Mouse (Mus musculus): Measurements from ENCODE around the gene Plac8. TPM values are rescaled to one million over a fixed set of nuclear protein-coding genes. Genes with fewer than 3 reads are reported as not detected.

Plac8 gene
- total and polyA plus RNA-seq, 3 experiments, result 4.9 to 10.6 TPM; not detected in 1

GRCm38 (mm10) chr5:100569250-100569934, 2.7 kb downstream of the Plac8 start:
- peak; percentile 83 for DNase-seq (ENCODE audit: low read depth, low spot score)
- peak overlapping the region; percentile 74 for H3K9ac ChIP-seq (ENCODE audit: control insufficient read depth, low read depth, low read length, poor library complexity, severe bottlenecking)
- H3K4me3 ChIP-seq (ENCODE audit: control insufficient read depth in 1 of 2, insufficient read depth in 1 of 2, low read depth in 2 of 2, low read length in 2 of 2), result peak overlapping the region; percentile 53 to 61
- peaks cover 8 to 22% of the 10 kb centered on the region in 2 experiments for H3K4me1 ChIP-seq (ENCODE audit: control insufficient read depth in 1 of 2, insufficient read depth in 2 of 2, low read length in 2 of 2)
- H3K27me3 ChIP-seq (ENCODE audit: control insufficient read depth in 1 of 2, insufficient read depth in 2 of 2, low read length in 2 of 2), result no peaks in the 10 kb centered on the region
- no peaks in the 10 kb centered on the region for H3K79me2 ChIP-seq (ENCODE audit: control insufficient read depth, insufficient read depth, low read length, poor library complexity)
- H3K9me3 ChIP-seq (replicated peaks; ENCODE audit: insufficient read depth, low read length), result no peaks in the 10 kb centered on the region
- H3K36me3 ChIP-seq (ENCODE audit: control insufficient read depth in 1 of 2, insufficient read depth in 2 of 2, low read length in 2 of 2), result peaks cover 0 to 28% of the 10 kb centered on the region in 2 experiments; a peak in 2 of 4 replicates
- peak overlapping the region; percentile 88 for H3K27ac ChIP-seq (ENCODE audit: control insufficient read depth, low read depth, low read length)
- TF ChIP-seq ETS1 (IDR thresholded peaks at IDR 0.05; ENCODE audit: low read depth, low read length), result peak; percentile 42; the same call in 1 of the 2 replicates
- TF ChIP-seq ZC3H11A (IDR thresholded peaks at IDR 0.05; ENCODE audit: low read depth, low read length), result no peak; the same call in 1 of the 2 replicates
- TF ChIP-seq POLR2AphosphoS5 (IDR thresholded peaks at IDR 0.05; ENCODE audit: borderline replicate concordance, low read depth, low read length), result no peak
- TF ChIP-seq ELF1 (IDR thresholded peaks at IDR 0.05; ENCODE audit: low read depth, low read length), result no peak
- no peak for TF ChIP-seq E2F4 (IDR thresholded peaks at IDR 0.05; ENCODE audit: borderline replicate concordance, low read depth, low read length)
- TF ChIP-seq MAX (IDR thresholded peaks at IDR 0.05; ENCODE audit: low read length), result peak; percentile 60
- no peak for TF ChIP-seq RAD21 (IDR thresholded peaks at IDR 0.05; ENCODE audit: low read depth, low read length)
- no peak for TF ChIP-seq JUND (IDR thresholded peaks at IDR 0.05; ENCODE audit: low read depth, low read length)
- no peak for TF ChIP-seq KAT2A (conservative IDR thresholded peaks at IDR 0.05; ENCODE audit: low read depth, low read length)
- no peak for TF ChIP-seq CTCF (IDR thresholded peaks at IDR 0.05 in 2 of 3, conservative IDR thresholded peaks at IDR 0.05 in 1 of 3; ENCODE audit: control insufficient read depth in 1 of 3, insufficient read depth in 1 of 3, low read depth in 2 of 3, low read length in 3 of 3, poor library complexity in 1 of 3, severe bottlenecking in 1 of 3)
- TF ChIP-seq SMC3 (IDR thresholded peaks at IDR 0.05; ENCODE audit: low read depth, low read length), result no peak
- TF ChIP-seq NELFE (IDR thresholded peaks at IDR 0.05; ENCODE audit: low read depth, low read length), result no peak
- TF ChIP-seq CHD1 (IDR thresholded peaks at IDR 0.05; ENCODE audit: low read depth, low read length), result no peak
- 0 out of 2 replicates have a peak, but pooled peaks have one; percentile 6 for TF ChIP-seq TCF12 (IDR thresholded peaks at IDR 0.05; ENCODE audit: low read depth, low read length)
- no peak for TF ChIP-seq RCOR1 (IDR thresholded peaks at IDR 0.05; ENCODE audit: low read depth, low read length)
- TF ChIP-seq CHD2 (IDR thresholded peaks at IDR 0.05; ENCODE audit: low read length), result 0 out of 2 replicates have a peak, but pooled peaks have one; percentile 22
- TF ChIP-seq UBTF (IDR thresholded peaks at IDR 0.05; ENCODE audit: borderline replicate concordance, insufficient read depth, low read depth, low read length), result no peak
- TF ChIP-seq NRF1 (IDR thresholded peaks at IDR 0.05; ENCODE audit: insufficient read depth, low read depth, low read length, poor library complexity, severe bottlenecking), result peak; percentile 83
- TF ChIP-seq MYB (IDR thresholded peaks at IDR 0.05; ENCODE audit: low read depth, low read length), result peak; percentile 71
- peak; percentile 64 for TF ChIP-seq MYC (IDR thresholded peaks at IDR 0.05; ENCODE audit: low read depth, low read length)
- no peak for TF ChIP-seq MAFK (IDR thresholded peaks at IDR 0.05; ENCODE audit: borderline replicate concordance, low read depth, low read length)
- no peak for TF ChIP-seq POLR2AphosphoS2 (IDR thresholded peaks at IDR 0.05; ENCODE audit: low read length)
- TF ChIP-seq BHLHE40 (IDR thresholded peaks at IDR 0.05; ENCODE audit: borderline replicate concordance, low read depth, low read length), result peak; percentile 63; the same call in 1 of the 2 replicates
- no peak for TF ChIP-seq ZNF384 (IDR thresholded peaks at IDR 0.05; ENCODE audit: low read depth, low read length)
- TF ChIP-seq USF2 (IDR thresholded peaks at IDR 0.05; ENCODE audit: borderline replicate concordance in 1 of 2, insufficient read depth in 1 of 2, low read depth in 1 of 2, low read length in 2 of 2), result no peak
- TF ChIP-seq ZKSCAN1 (IDR thresholded peaks at IDR 0.05; ENCODE audit: low read depth, low read length), result no peak
- no peak for TF ChIP-seq USF1 (IDR thresholded peaks at IDR 0.05; ENCODE audit: low read depth, low read length)
- TF ChIP-seq GABPA (IDR thresholded peaks at IDR 0.05; ENCODE audit: low read depth, low read length), result no peak
- TF ChIP-seq MXI1 (IDR thresholded peaks at IDR 0.05; ENCODE audit: low read depth, low read length), result no peak
- peak; percentile 86 for TF ChIP-seq MAZ (IDR thresholded peaks at IDR 0.05; ENCODE audit: low read depth, low read length)
- peak in 1 of 2 experiments; percentile 69; a peak in 3 of 4 replicates for TF ChIP-seq EP300 (IDR thresholded peaks at IDR 0.05; ENCODE audit: low read depth in 1 of 2, low read length in 2 of 2)
- TF ChIP-seq ZMIZ1 (IDR thresholded peaks at IDR 0.05; ENCODE audit: low read depth, low read length), result no peak
- TF ChIP-seq TBP (IDR thresholded peaks at IDR 0.05; ENCODE audit: low read depth, low read length), result peak; percentile 38
- no peak for TF ChIP-seq MEF2A (IDR thresholded peaks at IDR 0.05; ENCODE audit: extremely low read depth, insufficient replicate concordance, low read depth, low read length, poor library complexity, severe bottlenecking)
- no peak for TF ChIP-seq GATA1 (IDR thresholded peaks at IDR 0.05; ENCODE audit: low read depth, low read length)
- peak; percentile 72; the same call in 1 of the 2 replicates for TF ChIP-seq SIN3A (IDR thresholded peaks at IDR 0.05; ENCODE audit: low read length)
